Mouse (Mus musculus) small intestine, adult 2 months (tissue): ENCODE results near the gene Prmt9.

Experiments
- CTCF ChIP-seq: fragments of 200-500 bp; IDR thresholded peaks from 2 replicates; pipeline ENCODE4 v1.5.1; 2012; ENCODE audit warnings: low read depth, mild to moderate bottlenecking, control low read depth, inconsistent platforms, low read length, moderate library complexity, mixed read lengths; ENCODE audit not compliant: insufficient replicate concordance, insufficient read length; ENCODE audit errors: extremely low read depth
- POLR2A ChIP-seq: fragments of 200-500 bp; IDR thresholded peaks from 2 replicates; pipeline ENCODE4 v1.6.1; 2012; ENCODE audit warnings: low read depth, mild to moderate bottlenecking, control low read depth, inconsistent platforms, low read length, moderate library complexity

DNA sequence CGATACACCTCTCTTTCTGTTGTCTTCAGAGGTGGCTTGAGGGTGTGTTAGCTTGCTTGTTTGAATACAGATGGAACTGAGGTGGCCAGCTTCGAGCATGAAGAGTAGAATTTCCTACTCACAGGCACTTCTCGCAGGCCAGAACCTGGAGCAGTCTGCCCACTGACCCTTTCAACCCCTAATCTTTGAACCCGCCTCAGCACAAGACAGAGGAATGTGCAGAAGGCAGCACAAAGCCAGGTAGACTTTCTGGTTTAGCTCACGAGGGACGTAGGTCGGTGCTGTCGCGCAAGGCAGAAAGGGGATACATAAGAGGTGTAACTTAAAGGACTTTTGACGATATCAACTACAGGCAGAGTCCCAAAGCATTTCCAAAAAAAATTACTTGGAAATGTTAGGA lies 32.4 kb upstream of the Prmt9 start:
- TF ChIP-seq CTCF (no peak), POLR2A (no peak)
